Mouse (Mus musculus): ENCODE measurements around the gene Hps3. TPM values are rescaled to one million over a fixed set of nuclear protein-coding genes. Genes with fewer than 3 reads are reported as not detected.

Gene Hps3
- polyA plus RNA-seq (2014; fragmentation: Illumina TruSeq; extraction: RNeasy Lipid Tissue Mini Kit (QIAGEN cat#74804); ENCODE audit: low read depth, low replicate concordance): 11.0 TPM

GRCm38 (mm10) chr3:20034719-20035404, at the start of gene Hps3:
TSS of gene Hps3 (minus strand) at chr3:20035315.

DNA sequence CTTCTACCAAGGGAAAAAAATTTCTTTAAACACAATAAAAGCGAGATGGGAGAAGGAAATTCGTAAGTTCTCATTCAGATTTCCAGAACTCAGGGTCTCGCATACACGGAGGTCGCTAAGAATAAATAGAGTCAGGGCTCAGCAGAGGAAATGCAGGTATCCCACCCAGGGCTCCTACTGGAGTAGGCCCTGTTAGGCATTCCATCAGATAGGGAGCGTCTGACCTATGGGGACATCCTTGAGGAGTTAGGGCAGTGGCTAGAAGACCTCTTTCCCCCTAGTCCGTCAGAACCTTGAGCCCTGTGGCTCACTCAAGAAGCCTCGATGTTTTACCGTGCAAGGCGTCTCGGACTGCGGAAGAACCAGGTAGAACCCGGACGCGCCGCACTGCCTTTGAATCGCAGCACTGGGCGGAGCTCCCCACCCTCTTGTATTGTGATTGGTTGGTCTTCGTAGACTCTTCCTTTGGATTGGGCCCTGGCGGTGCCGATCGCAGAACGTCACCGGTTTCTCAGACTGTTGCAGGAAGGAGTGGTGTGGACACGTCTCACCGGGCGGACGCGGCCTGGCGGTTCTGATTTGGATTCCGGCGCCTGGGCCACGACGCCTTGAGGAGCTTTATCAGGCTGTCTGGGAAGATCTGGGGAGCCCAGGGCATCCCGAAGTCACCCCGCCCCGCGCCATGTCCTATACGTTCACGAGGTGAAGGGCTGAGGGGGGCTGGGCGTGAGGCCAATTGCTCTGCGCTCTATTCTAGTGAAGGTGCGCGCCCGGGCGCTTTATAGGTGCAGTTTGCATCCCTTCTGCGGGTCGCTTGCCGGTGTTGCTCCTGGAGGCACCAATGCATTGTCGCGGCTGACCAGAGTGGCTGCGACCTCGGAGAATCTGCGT, 22.4 kb upstream of the Hps3 start, which contains the start of gene Hltf:
Hltf (plus strand) TSS at position 506 of the 891 bp plus-strand sequence.

GRCm38 (mm10) chr3:19956885-19957284, 78.2 kb downstream of the Hps3 start, which contains the start of gene Cp:
TSS of gene Cp (plus strand) at chr3:19957054.

Other genes with a start within 250 kb of the Hps3 start
- 26.3 TPM for gene Cp, start 78.3 kb downstream of the Hps3 start, polyA plus RNA-seq (2014; fragmentation: Illumina TruSeq; extraction: RNeasy Lipid Tissue Mini Kit (QIAGEN cat#74804); ENCODE audit: low read depth, low replicate concordance)
- gene Hltf, start 22.5 kb upstream of the Hps3 start, polyA plus RNA-seq (2014; fragmentation: Illumina TruSeq; extraction: RNeasy Lipid Tissue Mini Kit (QIAGEN cat#74804); ENCODE audit: low read depth, low replicate concordance): 13.5 TPM
- gene Gyg, start 120.0 kb upstream of the Hps3 start, polyA plus RNA-seq (2014; fragmentation: Illumina TruSeq; extraction: RNeasy Lipid Tissue Mini Kit (QIAGEN cat#74804); ENCODE audit: low read depth, low replicate concordance): 9.3 TPM
- gene Cpa3, start 206.9 kb upstream of the Hps3 start, polyA plus RNA-seq (2014; fragmentation: Illumina TruSeq; extraction: RNeasy Lipid Tissue Mini Kit (QIAGEN cat#74804); ENCODE audit: low read depth, low replicate concordance): 1.1 TPM
- gene Cpb1, start 240.4 kb upstream of the Hps3 start, polyA plus RNA-seq (2014; fragmentation: Illumina TruSeq; extraction: RNeasy Lipid Tissue Mini Kit (QIAGEN cat#74804); ENCODE audit: low read depth, low replicate concordance): 0.45 TPM

Data from testis, adult 10 weeks (tissue).